In the genomic region with DNA sequence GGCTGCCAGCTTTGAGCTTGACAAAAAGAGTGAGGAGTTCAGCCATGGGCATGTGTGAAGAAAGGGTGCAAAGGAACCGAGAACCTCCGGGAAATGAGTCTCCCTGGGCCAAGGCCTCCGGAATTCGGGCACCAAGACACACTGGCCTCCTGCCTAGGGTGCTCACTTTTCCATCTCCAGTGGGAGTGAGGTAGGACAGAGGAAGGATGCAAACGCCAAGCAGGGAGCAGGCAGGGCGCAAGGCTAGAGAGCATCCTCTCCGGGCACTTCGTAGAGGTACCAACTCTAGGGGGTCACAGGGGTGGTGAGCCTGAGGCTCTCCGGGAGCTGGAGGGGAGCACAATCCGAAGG, we compare ENCODE assay signal across 8 mouse cellular contexts. TPM values are rescaled to one million over a fixed set of nuclear protein-coding genes. Genes with fewer than 3 reads are reported as not detected.
A peak's percentile ranks its signal among the peaks of the same experiment; 100 is the strongest.
DNase-seq lines count a peak whose midpoint lies in the region; ATAC-seq and TF ChIP-seq lines count a peak whose summit lies in the region.

No protein-coding gene starts in this region.

- H3K4me3 ChIP-seq in layer of hippocampus, adult 2 months: peak overlapping the region; percentile 81
- peak overlapping the region; percentile 88 for H3K4me3 ChIP-seq in forebrain, embryonic 10.5 days
- peak overlapping the region; percentile 93 for H3K4me3 ChIP-seq in limb, embryonic 12.5 days (replicated peaks)
- H3K4me3 ChIP-seq in small intestine, adult 2 months (ENCODE audit: low read depth, low read length): peak overlapping the region; percentile 67

- ATAC-seq in limb, embryonic 12.5 days (ENCODE audit: insufficient number of reproducible peaks, insufficient read depth, low FRiP score, low TSS enrichment, low read depth): no peak
- ATAC-seq in activated CD4-positive, CD25-positive, alpha-beta regulatory T cell, adult 4 months: no peak

- DNase-seq in layer of hippocampus, adult 2 months (ENCODE audit: low spot score in 2 of 2): peak; percentile 12 to 15
- DNase-seq in layer of hippocampus, adult 9-11 months: no peak
- peak; percentile 32 to 49 for DNase-seq in cerebellum, adult 18-20 months
- DNase-seq in forebrain, embryonic 10.5 days (ENCODE audit: extremely low spot score, low spot score): no peak
- no peak for DNase-seq in spleen, postnatal 36 days (ENCODE audit: low spot score in 2 of 2)

- peak overlapping the region; percentile 77 for H3K4me2 ChIP-seq in limb, embryonic 12.5 days

- H3K9ac ChIP-seq in limb, embryonic 12.5 days (replicated peaks): peak overlapping the region; percentile 96

- 1% methylated on average over 10 of the region's 10 CpGs for WGBS in forebrain, embryonic 10.5 days
- 0% methylated on average over 10 of the region's 10 CpGs for WGBS in limb, embryonic 12.5 days
- WGBS in small intestine, adult 2 months: 11% methylated on average over 10 of the region's 10 CpGs

- peaks cover 55% of the 10 kb centered on the region for H3K27me3 ChIP-seq in forebrain, embryonic 10.5 days (ENCODE audit: poor library complexity, severe bottlenecking)
- peaks cover 15% of the 10 kb centered on the region; the same call in 1 of the 2 replicates for H3K27me3 ChIP-seq in limb, embryonic 12.5 days
- peaks cover 24% of the 10 kb centered on the region for H3K27me3 ChIP-seq in small intestine, adult 2 months (ENCODE audit: control insufficient read depth, insufficient read depth, low read length)

- no peak for TF ChIP-seq POLR2A in small intestine, adult 2 months (IDR thresholded peaks at IDR 0.05; ENCODE audit: low read depth, low read length)

- H3K27ac ChIP-seq in layer of hippocampus, adult 2 months: peak overlapping the region; percentile 86
- peak overlapping the region; percentile 98 for H3K27ac ChIP-seq in forebrain, embryonic 10.5 days
- peak overlapping the region; percentile 100 for H3K27ac ChIP-seq in limb, embryonic 12.5 days
- no peak overlapping the region for H3K27ac ChIP-seq in small intestine, adult 2 months (ENCODE audit: insufficient read depth, low read depth, low read length)

- 0 out of 2 replicates have a peak, but pooled peaks cover 3% of the 10 kb centered on the region for H3K36me3 ChIP-seq in forebrain, embryonic 10.5 days (replicated peaks)
- H3K36me3 ChIP-seq in limb, embryonic 12.5 days: peaks cover 13% of the 10 kb centered on the region
- H3K36me3 ChIP-seq in small intestine, adult 2 months (ENCODE audit: control insufficient read depth, insufficient read depth, low read length): no peaks in the 10 kb centered on the region

- H3K9me3 ChIP-seq in forebrain, embryonic 10.5 days: no peaks in the 10 kb centered on the region
- H3K9me3 ChIP-seq in limb, embryonic 12.5 days: no peaks in the 10 kb centered on the region

- peaks cover 52% of the 10 kb centered on the region for H3K4me1 ChIP-seq in forebrain, embryonic 10.5 days
- H3K4me1 ChIP-seq in limb, embryonic 12.5 days (replicated peaks): peaks cover 59% of the 10 kb centered on the region
- no peaks in the 10 kb centered on the region for H3K4me1 ChIP-seq in small intestine, adult 2 months (ENCODE audit: control insufficient read depth, insufficient read depth, insufficient read length, low read length)

- no peak for TF ChIP-seq CTCF in layer of hippocampus, adult 2 months (conservative IDR thresholded peaks at IDR 0.05)
- no peak for TF ChIP-seq CTCF in small intestine, adult 2 months (IDR thresholded peaks at IDR 0.05; ENCODE audit: extremely low read depth, insufficient read length, insufficient replicate concordance, low read depth, low read length)

RNA-seq across cellular contexts. Expression of a gene that starts 38.4 kb away (rescaled TPM):
- total RNA-seq in layer of hippocampus, adult 2 months (2021): 100 to 1,000 TPM; 108 to 117 TPM
- 3.4 and 3.5 TPM in 2 replicates for polyA plus RNA-seq in forebrain, embryonic 10.5 days (2016; fragmentation: Nextera tagmentation; extraction: Ambion mirVana)
- polyA plus RNA-seq in limb, embryonic 12.5 days (2016; fragmentation: Nextera tagmentation; extraction: Ambion mirVana): 39.9 and 48.5 TPM in 2 replicates
- 1.2 and 1.5 TPM in 2 replicates for polyA plus RNA-seq in small intestine, adult 2 months (2012; rRNA removed)
- 10 to 100 TPM; 15.0 to 18.5 TPM for polyA plus RNA-seq in activated CD4-positive, CD25-positive, alpha-beta regulatory T cell, adult 4 months (2017; shearing (Covaris generic))

Comparison
In these comparisons a context has a peak if more than half of its experiments do, and no peak if none do; other contexts are left out.
1. DNase-seq: peak in layer of hippocampus, adult 2 months (2 of 2) and cerebellum, adult 18-20 months (2 of 2); none in layer of hippocampus, adult 9-11 months (single experiment), forebrain, embryonic 10.5 days (single experiment) and spleen, postnatal 36 days (0 of 2).
2. Peak in every context shown above with its lines, with median percentiles within 50 percentile points of each other: H3K4me3 ChIP-seq.